Mouse (Mus musculus): Measurements from ENCODE around the gene Ctsc. TPM values are rescaled to one million over a fixed set of nuclear protein-coding genes. Genes with fewer than 3 reads are reported as not detected.

Ctsc gene
- polyA plus RNA-seq, 1 experiment = 34.9 TPM

DNA sequence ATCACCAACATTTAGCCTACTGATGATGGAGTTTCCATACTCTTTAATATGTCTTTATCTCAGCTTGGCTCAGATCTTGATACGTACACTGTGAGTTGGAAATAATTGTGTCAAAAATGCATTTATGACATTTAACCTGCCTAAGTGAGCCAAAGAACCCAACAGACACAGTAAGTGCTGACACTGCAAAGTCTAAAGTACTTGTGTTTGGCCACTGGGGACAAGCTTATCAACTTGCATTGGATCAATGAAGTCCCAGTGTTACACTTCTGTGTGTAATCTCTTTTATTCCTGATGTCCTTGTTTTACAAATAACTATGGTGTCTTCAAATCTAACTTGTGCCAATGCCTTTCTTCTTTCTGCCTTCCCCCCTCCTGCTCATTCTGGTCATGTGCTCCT, 18.1 kb downstream of the Ctsc start:
- no peak for DNase-seq (ENCODE audit: low spot score)

GRCm38 (mm10) chr7:88296932-88297331, 19.0 kb downstream of the Ctsc start:
- DNase-seq (ENCODE audit: low spot score) = no peak

- DNase-seq (ENCODE audit: low spot score) = no peak
These were observed 27.9 kb downstream of the Ctsc start for GRCm38 (mm10) chr7:88305750-88306149.

- no peak for DNase-seq (ENCODE audit: low spot score)
These were observed 28.8 kb downstream of the Ctsc start for GRCm38 (mm10) chr7:88306725-88307124.

DNA sequence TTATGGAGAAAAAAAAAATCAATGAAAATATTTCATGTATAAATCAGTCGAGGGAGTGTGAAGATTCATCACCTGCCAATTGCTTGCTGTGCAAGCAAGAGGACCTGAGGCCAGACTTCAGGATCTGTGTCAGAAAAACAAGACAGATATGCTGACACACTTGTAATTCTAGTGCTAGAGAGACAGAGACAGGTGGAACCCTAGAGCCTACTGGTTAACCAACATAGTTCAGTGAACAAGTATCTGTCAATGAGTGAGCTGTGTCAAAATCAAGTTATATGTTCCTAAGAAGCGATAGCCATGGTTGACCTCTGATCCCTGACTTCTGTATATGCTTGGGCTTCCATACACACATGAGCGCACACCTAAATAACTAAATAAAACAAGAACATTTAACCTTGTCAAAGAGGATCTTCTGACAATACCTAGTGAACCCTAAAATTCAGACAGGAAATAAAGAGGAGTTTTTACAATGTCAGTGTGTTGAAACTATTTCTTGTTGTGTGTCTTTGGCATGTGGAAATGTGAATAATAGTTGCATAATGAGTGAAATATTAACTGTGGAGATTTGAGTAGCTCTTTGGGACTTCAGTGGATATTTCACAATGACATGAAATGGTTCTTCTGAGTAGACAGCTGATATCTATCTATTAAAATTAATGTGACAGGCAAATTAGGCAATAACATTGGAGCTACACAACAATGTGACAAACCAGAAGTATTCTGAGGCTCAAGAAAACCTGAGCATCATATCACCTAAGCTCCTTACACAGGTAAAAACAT, 32.7 kb downstream of the Ctsc start:
- no peak for DNase-seq (ENCODE audit: low spot score)

GRCm38 (mm10) chr7:88316408-88316807, 38.5 kb downstream of the Ctsc start:
- no peak for DNase-seq (ENCODE audit: low spot score)

DNA sequence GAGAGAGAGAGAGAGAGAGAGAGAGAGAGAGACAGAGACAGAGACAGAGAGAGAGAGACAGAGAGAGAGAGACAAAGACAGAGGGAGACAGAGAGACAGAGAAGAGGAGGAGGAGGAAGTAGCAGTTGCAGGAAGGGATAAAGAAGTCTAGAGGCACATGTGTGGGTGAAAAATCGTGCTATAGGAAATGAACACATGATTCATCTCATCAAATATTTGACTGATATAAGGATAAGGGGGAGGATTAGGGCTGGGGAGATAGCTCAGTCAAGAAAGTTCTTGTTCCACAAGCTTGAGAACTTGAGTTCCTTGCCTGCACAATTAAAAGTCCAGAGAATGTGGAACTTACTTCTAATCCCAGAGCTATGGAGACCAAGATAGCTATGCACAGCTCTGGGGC, 40.6 kb downstream of the Ctsc start:
- no peak for DNase-seq (ENCODE audit: low spot score)

DNA sequence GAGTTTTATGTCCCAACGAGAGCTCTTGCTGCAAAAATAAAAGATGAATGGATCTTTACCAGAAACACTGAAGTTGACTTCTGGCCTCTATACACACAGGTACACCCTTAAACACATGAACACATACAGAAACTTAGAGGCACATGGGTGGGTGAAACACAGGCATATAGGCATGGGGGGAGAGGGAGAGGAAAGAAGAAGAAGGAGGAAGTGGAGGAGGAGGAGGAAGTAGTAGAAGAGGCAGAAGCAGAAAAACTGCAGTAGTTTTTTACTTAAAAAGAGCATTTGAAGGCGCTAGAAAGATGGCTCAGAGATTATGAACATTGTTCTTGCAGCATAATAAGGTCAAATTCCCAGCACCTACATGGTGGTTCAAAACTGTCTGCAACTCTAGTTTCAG, 41.0 kb downstream of the Ctsc start:
- no peak for DNase-seq (ENCODE audit: low spot score)

DNA sequence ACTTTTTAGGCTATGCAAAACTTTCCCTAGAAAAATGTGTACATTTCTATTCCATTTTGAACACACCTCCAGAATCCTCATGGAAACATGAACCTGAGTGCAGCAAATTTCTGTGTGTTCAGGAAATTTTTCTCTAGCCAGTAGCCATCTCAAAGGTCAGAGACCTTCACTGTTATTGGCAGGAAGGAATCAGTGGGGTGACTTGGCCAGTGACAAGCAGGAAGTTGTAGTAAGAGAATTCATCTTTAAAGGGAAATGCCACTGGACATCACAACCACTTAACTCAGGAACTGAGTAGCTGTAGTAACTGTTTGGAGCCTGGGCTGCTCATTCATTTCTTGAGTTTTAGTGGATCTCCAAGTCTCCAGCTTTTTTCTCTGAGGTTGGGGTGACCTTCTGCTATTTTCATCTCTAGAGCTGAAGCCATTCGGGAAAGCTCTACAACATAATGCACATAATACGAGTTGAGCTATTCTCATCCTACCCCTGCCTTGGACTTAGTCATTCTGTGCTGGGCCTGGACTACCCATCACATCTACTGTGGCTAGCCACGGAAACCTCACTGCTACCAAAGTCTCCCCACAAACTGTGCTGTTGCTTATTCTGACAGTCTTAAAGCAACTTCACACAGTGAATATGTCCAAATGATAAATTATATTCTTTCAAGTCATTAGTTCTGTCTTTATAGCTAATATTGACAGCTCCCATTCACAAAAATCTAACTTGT, 41.7 kb downstream of the Ctsc start:
- DNase-seq (ENCODE audit: low spot score) = no peak

DNA sequence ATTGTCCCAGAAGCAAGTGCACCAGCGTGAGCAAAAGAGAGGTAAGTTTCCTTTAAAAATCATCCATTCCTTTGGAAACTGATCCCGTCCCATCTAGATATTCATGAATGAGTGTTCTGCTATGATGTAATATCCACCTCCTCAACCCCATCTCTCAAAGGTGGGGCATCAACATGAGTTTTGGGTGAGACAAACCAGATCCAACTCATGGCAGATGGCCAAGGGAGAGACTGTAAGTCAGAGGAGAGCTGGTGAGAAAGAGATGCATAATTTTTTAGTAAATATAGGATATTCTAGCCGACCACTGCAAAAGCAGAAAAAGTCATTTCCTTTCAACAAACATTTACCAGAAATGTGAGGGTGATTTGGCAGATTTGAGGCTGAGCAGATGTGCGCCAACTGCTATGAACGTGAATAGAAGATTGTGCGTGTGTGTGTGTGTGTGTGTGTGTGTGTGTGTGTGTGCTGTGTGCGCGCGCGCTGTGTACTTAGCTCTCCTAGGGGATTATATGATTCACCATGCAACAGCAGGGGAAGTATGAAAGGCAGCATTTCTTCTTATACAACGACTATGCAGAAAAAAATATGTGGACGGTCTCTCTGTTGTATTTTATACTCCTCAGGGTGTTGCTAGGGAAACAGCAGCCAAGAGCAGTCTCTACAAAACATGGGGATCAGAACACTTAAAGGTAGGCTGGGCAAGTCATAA, 42.9 kb downstream of the Ctsc start:
- DNase-seq (ENCODE audit: low spot score) = no peak

- no peak for DNase-seq (ENCODE audit: low spot score)
These were observed 44.5 kb downstream of the Ctsc start for GRCm38 (mm10) chr7:88322431-88322830.

- no peak for DNase-seq (ENCODE audit: low spot score)
These were observed 49.6 kb downstream of the Ctsc start for GRCm38 (mm10) chr7:88327495-88327894.

- no peak for DNase-seq (ENCODE audit: low spot score)
These were observed 65.9 kb downstream of the Ctsc start for GRCm38 (mm10) chr7:88343828-88344227.

DNA sequence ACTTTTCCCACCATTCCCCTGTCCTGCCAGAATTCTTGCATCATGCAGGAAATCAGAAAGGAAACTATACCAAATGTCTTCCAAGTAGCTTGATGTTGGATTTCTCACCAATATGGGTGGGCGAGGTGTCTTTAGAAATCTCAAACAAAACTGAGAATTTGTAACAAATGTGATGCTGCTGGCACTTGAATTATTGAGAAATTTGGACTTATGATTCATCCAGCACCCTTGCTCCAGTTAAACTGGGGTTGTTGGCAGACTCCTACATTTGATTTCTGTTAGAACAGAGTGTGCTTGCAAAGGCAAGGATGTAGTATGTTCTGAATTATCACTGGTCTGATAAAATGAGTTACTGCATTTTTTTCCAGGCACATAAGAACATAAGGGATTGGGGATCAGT, 68.2 kb downstream of the Ctsc start:
- no peak for DNase-seq (ENCODE audit: low spot score)

DNA sequence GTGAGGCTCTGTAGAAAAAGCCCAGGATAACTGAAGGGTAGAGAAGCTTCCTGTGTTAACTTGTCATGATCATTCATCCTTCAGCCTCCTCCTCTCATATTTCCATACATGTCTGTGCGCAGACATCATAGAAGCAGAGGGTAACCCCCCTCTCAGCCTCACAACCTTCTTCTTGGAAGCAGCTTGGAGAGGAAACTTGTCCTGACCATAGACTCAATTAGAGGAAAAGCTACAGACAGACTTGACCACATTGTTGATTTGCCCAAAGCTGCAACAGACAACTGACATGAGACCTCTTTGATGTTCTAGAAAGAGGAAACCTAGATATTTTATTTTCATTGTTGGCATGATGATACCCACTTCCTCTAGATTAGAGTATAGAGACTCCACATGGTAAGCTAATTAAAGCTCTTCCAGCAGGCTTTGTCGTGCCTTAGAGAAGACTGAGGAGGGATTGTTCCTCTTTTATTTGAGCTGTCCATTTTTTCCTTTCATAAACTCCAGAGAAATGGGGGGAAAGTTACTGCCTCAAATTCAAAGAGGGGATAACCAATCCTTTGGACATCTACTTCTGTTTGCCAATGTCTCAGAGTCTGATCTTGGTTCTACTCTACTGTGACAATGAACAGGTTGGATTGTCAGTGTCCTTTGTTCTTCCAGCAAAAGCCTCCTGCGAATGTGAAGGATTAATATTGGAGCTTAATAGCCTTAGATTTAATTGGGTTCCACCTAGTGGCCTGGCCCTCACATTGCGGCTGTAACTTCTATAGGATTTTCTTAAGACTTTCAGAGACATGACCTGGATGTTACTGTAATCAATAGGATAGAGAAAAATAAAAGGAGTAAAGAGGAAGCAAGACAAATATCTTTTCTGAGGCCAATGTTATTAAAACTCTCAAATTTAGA, 79.2 kb downstream of the Ctsc start:
- no peak for DNase-seq (ENCODE audit: low spot score)

- DNase-seq (ENCODE audit: low spot score) = no peak
These were observed 80.4 kb downstream of the Ctsc start for GRCm38 (mm10) chr7:88358042-88358878.
